Mouse (Mus musculus) urinary bladder, adult 2 months (tissue): ENCODE data around the gene Fmn2. TPM values are rescaled to one million over a fixed set of nuclear protein-coding genes. Genes with fewer than 3 reads are reported as not detected.

Experiments used
- DNase-seq: peaks from one replicate; pipeline ENCODE4 v3.0.0; 2022; ENCODE audit warnings: low spot score
- polyA plus RNA-seq: library from polyadenylated mRNA; depleted of rRNA; stranded (reverse); fragments of >200 nt; gene quantifications from 2 replicates; pipeline ENCODE4 v1.2.3, GENCODE M21; 2012

Gene Fmn2
- polyA plus RNA-seq, 1 experiment = 0.04 TPM

DNA sequence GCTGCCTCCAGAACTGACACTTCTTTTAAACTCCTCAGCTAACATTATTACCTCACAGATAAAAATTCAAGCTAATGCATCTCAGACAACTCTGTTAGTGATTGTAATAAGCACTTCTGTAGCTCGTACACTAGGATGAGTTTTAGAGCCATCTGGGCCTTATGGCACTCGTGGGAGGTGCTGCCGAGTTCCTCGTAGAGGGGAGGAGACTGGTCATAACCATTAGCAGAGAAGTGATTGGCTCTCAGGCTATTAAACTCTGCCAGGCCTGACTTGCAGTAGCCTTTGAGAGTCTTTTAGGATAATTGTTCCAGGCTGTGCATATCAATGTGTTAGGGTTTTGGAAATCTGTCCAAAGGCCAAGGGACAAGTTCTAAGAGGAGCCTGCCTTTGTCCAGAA is 55.6 kb downstream of the Fmn2 start:
- DNase-seq = no peak

DNA sequence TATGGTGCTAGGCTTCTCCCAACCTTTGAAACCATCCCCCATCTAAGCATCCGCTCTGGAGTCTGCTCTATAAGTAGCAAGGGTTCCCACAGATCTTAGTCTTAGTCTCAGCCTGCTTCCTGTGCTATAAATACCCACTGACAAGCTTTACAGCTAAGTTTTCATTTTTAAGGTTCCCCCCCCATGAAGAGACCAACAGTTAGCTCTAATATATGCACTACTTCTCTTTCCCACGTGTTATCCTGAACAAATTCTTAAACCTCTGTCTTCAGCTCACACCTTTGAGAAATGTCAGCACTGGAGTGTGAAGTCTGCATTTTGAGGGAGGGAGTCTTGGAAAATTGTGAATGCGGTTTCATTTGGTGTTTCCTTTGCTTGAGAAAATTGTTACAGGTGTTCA is 56.2 kb downstream of the Fmn2 start:
- DNase-seq = no peak

DNA sequence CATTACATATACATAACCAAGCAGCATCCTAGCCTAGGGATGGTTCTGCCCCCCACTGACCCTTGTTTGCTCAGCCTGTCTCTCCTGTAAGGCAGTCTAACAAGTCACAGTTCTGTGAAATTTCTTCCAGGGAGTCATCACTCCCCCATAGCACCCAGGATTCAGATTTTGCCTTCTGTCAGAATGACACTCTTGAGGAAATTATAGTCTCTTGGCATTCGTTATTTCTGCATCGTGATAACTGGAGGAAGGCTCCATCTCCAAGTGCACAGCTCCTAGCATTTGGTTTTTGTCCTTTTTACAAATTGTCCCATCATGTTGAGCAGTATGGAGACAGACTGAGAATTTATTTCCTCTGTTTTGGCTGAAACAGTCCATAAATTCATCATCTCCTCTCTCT is 56.9 kb downstream of the Fmn2 start:
- no peak for DNase-seq

DNA sequence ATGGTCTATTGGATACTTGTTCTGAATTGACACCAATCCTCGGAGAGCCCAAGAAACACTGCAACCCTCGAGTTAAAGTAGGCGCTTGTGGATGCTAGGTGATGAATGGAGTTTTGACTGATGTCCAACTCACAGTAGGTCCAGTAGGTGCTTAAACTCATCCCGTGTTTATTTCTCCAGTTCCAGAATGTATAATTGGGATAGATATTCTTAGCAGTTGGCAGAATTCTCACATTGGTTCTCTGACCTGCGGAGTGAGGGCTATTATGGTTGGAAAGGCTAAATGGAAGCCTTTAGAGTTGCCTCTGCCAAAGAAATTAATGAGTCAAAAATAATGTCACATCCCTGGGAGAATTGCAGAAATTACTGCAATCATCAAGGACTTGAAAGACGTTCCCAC is 62.9 kb downstream of the Fmn2 start:
- DNase-seq = no peak

DNA sequence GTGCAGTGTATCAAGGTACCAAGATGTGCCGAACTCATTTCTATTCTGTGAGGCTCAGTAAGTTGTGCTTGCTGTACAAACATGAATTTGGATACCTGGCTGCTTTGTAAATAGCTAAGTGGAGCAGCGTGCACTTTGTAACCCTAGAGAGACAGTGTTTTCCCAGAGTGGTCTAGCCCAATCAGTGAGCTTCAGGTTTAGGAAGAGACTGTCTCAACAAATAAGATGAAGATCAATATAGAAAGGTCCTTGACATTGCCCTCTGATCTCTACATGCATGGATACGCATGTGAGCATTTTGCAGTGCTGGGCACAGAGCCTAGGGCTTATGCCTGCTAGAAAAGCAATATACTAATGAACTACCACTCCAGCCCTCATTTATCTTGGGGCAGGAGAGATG is 67.0 kb downstream of the Fmn2 start:
- no peak for DNase-seq

DNA sequence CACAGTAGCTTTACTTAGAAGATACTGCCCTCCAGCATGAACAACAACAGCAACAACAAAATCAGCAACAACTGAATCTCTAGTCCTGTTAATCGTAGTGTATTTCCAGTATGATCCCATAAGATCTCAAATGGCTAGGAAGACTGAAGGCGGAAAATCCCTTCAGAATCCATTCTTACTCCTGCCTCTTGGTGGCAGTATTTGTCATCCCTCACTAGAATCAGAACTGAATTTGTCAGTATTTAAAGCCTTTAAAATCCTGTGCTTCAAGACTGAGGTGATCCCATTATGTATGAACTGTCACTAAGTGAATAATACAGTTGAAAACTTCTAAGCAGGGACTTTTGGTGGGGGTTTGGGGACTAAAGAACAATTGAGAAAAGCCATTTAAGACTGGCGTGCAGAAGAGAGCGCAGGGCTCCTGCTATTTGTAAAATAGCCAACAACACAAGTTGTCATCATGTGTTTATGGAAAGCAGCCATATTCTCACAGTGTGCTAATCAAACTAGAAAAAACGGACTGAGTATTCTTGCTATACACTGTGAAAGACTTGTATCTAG is 90.9 kb downstream of the Fmn2 start:
- DNase-seq = no peak

DNA sequence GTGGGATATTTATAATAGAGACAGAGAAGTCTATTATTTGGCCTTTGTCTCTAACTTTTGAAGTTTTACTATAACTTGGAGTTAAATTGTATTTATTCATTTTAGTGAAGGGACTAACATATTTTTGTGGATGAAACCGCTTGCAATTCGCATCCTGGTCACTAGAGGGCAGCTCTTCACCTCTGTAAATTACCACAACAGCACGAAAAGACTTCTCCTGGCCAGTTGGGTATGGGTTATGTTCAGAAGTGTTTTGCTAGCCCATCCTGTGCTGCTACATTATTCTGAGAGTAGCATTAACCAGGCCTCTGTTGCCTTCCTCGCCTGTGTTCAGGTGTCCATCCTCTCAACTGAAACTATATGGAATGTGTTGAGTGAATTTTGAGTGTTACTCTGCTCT is 93.4 kb downstream of the Fmn2 start:
- no peak for DNase-seq

DNA sequence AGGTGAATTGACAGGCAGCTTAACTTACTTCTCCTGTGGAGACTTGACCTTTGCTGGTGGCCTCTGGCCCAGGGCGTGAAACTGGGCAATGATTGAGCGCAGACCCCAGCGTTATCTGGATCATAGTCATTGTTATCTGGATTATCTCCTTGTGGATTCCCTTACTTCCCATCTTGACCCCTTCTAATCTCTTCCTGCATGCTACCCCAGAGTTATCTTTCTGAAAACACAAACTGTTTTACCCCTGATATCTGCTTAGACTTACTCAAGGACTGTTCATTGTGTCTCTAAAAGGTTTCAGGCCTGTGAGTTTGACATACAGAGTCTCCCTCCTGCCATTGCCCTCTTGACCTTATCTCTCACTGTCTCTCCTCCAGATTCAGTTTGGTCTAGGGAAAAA is 95.9 kb downstream of the Fmn2 start:
- DNase-seq = no peak

DNA sequence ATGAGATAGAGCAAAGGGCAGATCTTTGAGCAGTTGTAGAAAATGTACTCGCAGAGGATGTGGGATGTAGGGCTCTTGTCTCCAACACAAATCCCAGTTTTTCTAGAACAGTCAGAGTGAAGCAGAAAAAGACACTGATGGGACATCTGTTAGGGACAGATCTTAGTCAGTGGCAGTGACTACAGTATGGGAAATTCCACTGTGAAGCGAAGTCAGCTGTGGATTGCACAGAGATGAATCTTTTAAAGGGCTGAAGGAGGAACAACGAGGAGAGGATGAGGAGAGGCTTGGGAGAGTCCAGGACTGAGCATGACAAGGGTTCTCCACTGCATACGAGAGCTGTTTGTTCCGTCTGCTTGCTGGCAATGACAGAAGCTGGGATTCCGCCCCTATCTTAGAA is 96.6 kb downstream of the Fmn2 start:
- DNase-seq = no peak

DNA sequence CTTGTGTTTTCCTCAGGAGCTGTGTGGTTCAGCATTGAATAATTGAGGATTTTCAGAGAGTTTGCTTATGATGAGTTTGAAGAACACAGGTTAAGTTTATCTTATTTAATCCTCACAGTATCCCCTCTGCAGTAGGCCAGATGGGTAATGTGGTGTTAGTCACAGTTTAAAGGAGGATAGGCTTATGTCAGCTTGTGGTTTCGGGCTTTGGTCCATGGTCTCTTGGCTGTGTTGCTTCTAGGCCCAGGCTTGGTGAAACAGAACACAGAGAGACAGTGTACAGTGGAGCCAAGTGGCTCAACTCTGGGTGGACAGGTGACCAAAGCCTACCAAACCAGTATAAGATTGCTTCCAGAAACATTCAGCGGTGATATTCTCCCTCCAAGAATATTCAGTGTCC is 98.4 kb downstream of the Fmn2 start:
- no peak for DNase-seq

DNA sequence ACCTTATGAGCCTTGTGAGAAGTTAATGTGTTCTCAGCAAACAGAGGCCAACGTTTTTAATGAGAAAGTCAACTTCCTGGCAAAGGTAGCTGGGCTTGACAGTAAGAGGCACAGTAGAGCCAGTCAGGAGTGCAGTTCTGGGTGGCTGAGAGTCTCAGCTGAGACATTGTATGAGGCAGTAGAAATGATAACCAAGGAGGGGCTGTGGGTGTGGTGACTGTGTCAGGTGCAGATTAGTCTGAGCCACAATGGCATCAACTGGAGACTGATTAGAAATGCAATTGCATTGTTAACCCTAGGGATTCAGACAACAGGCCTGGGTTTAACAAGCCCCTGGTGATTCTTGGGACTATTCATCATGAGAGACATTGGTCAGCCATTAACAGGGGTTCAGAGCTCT is 99.0 kb downstream of the Fmn2 start:
- DNase-seq = no peak

DNA sequence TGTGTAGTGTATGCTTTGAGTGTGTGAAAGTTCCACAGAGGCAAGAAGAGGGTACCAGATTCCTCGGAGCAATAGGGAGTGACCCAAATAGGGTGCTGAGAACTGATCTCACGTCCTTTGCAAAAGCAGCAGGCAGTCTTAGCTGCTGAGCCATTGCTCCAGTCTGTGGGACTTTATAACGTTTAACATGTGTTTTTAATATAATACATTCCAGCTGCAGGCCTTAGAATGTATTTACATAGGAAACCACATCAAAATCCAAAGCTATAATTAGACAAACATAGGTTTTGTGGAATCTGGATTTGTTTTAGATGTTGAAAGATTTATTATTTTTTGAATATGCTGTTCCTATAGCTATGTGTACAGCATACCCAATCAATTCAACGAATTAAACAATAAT is 115.7 kb downstream of the Fmn2 start:
- no peak for DNase-seq

DNA sequence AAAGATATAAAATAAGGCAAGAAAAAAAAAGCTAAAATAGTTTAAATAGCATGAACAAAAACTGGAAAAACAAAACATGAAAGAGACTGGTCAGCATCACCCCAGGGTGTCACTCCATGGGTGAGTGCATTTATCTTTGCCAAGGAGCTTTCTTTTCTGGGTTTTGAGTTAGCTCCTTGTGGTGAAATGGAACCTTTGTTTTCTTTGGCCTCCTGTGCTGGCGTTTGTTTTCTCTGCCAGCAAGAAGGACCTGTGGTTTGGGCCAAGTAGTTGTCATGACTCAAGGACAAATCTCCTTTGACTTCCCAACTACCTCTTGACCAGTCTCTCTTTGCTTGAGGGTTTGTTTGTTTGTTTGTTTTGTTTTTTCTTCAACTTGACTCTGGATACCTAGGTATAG is 119.9 kb downstream of the Fmn2 start:
- no peak for DNase-seq

DNA sequence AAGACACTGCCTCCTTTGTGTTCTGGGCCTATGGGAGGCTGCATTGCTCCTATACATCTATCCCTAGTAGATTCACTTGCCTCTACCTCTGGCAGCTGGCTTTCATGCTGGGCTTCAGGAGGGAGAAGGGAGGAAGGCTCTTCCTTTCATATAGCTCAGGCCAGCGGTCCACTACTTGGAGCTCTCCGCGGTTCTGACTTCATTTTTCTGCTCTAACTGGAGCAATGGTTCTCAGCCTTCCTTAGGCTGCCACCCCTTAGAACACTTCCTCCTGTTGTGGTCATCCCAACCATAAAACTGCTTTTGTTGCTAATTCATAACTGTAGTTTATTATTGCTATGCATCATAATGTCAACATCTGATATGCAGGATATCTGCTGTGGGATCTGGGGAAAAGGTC is 121.4 kb downstream of the Fmn2 start:
- DNase-seq = no peak

DNA sequence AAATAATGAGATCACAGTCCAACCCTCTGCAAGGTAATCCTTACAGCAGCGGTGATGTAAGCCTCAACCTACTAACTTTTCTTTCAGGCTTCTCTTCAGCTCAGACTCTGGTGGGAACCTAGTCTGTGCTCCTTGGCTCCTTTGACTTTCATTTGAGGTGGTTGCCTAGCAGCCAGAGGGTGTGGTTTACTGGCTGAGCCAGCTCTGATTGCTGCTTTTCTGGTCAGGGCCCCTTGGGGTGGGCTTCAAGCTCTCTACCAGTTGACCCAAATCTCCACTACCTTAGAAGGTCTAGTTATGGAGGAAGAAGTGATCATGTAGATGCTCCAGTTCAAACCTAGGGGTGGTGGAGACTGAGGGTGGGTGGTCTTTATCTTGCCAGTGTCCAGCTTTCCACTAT is 128.4 kb downstream of the Fmn2 start:
- no peak for DNase-seq

DNA sequence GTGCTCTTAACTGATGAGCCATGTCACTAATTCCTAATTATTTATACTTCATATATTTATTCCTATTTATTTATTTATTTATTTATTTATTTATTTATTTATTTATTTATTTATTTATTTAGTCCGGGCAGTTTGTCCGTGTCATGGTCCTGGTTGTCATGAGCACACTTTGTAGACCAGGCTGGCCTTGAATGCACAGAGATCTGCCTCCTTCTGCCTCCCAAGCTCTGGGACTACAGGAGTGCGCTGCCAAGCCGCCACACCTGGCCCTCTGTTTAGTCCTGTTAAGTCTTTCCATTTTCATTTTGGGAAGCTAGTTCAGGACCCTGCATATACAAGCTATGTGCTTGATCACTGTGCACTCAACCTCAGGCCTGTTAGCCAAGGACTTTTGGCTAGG is 134.7 kb downstream of the Fmn2 start:
- no peak for DNase-seq

DNA sequence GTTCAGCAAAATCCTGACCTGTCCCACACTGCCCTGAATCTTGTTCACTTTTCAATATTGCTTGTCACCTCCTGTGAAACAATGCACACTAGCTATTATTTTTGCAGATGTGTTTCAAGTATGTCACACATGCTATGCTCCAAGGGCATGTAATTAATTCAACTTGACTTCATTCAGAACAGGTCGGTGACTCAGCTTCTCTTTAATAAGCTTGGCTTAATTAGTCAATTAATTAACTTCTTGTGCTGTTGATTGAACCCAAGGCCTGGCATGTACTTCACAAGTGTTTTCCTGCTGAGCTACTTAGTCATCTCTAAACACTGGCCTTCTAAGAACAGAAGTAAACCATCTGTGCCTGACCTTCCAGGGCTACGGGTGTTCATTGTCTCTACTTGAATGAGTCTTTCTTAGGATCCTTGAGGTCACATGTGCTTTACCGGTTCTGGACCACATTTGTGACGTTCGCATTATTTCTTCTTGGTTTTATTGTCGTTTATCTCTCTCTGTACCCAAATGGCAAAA is 136.0 kb downstream of the Fmn2 start:
- no peak for DNase-seq

DNA sequence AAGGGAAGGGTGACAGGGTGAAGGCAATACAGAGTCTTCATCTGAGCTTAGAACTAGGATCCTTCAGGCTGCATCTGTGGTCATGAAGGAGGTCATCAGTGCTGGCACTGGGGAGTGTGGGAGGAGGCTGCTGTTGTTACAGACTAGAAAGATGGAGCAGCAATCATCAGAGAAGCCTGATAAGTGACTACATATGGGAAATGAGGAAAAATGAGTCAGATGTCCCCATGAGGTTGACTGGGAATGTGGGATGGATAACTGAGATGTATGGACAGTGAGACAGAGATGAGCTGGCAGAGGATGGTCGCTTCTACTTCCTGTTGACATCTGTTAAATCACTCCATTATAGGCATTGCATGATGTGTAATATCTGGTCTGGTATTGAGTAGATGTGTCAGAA is 139.3 kb downstream of the Fmn2 start:
- no peak for DNase-seq

DNA sequence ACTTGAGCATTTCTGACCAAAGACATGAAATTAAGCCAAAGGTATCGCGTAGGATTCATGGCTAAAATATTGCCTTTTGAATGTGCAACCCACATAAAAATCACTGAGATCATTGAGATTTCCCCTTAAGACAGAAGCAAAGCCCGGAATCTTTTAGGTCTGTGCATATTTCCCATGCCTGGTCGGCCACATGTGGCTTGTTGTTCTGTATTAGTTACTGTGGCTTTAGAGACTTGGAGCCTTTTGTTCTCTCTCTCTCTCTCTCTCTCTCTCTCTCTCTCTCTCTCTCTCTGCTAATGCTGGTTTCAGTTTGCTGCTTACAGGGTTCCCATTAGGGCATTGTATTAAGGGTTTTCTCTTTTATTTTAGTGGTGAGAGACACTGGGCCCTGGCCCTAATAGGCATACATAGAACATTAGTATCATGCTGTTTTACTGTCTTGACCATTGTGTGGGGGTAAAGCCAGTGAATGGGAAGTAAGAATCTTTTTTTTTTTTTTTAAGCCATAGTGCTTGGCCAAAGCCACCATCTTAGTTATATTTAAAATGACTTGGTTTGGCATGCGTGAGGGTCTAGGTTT is 141.9 kb downstream of the Fmn2 start:
- no peak for DNase-seq

DNA sequence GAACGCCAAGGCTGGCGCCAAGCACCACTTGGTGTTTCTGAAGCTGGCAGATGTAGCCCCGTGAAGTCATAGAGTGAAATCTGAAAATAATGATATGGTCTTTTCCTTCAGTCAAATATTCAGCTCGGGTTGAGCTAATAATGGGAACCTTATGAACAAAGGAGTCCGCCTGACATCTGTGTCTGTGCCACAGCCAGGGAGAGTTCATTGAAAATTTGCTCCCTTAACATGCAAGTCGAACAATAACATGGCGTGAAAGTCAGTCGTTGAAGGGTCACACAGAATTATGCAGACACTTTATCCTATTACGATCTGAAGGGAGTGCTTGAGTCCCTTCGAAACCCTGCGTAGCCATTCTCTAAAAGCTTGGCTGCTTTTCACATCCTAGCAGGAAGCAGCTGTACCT is 147.8 kb downstream of the Fmn2 start:
- no peak for DNase-seq

DNA sequence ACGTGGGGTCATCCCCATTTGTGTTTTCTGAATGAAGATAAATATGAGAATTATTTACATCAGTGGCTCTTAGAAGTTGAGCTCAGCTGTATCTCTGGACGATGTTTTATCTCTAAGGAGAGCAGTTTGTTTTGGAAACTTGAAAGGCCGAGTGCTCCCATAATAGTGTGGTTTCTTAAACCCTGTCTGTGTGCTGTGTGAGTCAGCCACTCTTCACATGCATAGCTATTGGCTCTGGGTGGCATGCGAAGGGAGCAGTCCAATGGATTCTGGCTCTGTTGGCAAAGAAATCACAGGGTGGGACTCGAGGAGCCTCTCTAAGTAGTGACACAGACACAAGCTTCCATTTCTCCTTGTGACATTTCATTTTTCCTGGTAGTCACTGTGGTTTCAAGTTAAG is 152.9 kb downstream of the Fmn2 start:
- no peak for DNase-seq

DNA sequence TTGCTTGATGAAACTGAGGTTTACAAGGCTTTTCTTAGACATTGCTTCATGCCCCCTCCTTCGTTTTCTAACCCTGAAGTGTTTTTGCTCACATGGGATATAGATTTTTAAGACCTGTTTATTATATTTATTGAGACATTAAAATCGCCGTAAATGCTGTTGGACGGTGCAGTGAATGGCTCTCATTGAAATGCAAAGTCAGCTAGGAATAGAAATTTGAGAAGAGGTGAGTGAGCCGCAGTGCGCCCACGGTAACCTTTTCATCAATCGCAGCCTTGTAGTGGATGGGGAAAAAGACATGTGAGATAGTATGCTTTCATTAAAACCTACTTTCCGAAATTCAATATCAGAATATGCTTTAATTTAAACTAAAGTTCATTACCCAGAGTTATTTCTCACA is 153.7 kb downstream of the Fmn2 start:
- DNase-seq = no peak

DNA sequence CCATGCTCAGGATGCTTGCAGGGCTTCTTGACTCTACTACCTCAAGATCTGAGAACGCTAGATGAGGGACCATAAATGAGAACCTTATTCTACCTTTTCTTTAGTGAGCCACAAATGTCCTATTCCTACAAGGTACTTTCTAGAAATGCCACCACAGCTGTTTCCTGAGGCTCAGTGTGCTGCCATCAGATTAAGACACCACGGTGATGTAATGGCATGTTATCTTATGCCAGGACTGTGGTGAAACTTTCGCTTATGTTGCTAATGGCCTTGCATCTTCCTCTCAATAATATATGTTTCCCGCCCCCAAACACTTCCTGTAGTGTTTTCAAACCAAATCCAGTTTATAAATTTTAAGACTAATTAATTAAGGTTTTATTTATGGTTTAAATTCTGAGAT is 154.9 kb downstream of the Fmn2 start:
- DNase-seq = no peak
